Mouse (Mus musculus) forebrain, postnatal 0 days (tissue): ENCODE data around the gene Cmklr1. TPM values are rescaled to one million over a fixed set of nuclear protein-coding genes. Genes with fewer than 3 reads are reported as not detected.

Source experiments
- ATAC-seq: fragments of 200-750 bp; cut with Nextera tagmentation; 2 replicates; pipeline ENCODE4 v1.8.0; 2017; ENCODE audit warnings: mild to moderate bottlenecking, moderate library complexity
- DNase-seq: peaks from one replicate; pipeline ENCODE4 v3.0.0-alpha.2; 2015
- H3K27ac ChIP-seq: fragments of 300-500 bp; sonication (generic); 2 replicates; pipeline ENCODE4 v1.5.1; 2014; ENCODE audit warnings: low read depth, mild to moderate bottlenecking, antibody characterized with exemption, low read length, moderate library complexity, mixed read lengths
- H3K27me3 ChIP-seq: fragments of 300-500 bp; sonication (generic); 2 replicates; pipeline ENCODE4 v1.6.1; 2014; ENCODE audit warnings: mild to moderate bottlenecking, low read length, mixed read lengths; ENCODE audit not compliant: insufficient read depth
- H3K36me3 ChIP-seq: fragments of 300-500 bp; sonication (generic); 2 replicates; pipeline ENCODE4 v1.6.1; 2014; ENCODE audit warnings: mild to moderate bottlenecking, moderate library complexity; ENCODE audit not compliant: insufficient read depth
- H3K4me1 ChIP-seq: fragments of 300-500 bp; sonication (generic); 2 replicates; pipeline ENCODE4 v1.6.1; 2014; ENCODE audit warnings: antibody characterized with exemption; ENCODE audit not compliant: insufficient read depth
- H3K4me2 ChIP-seq: fragments of 300-500 bp; sonication (generic); 2 replicates; pipeline ENCODE4 v1.6.1; 2014; ENCODE audit warnings: low read depth, mild to moderate bottlenecking, moderate library complexity
- H3K4me3 ChIP-seq: fragments of 300-500 bp; sonication (generic); 2 replicates; pipeline ENCODE4 v1.5.1; 2014; ENCODE audit warnings: low read depth, low read length, mixed read lengths
- H3K9ac ChIP-seq: fragments of 300-500 bp; sonication (generic); 2 replicates; pipeline ENCODE4 v1.6.1; 2014; ENCODE audit warnings: mild to moderate bottlenecking
- H3K9me3 ChIP-seq: fragments of 300-500 bp; sonication (generic); 2 replicates; pipeline ENCODE4 v1.6.1; 2016; ENCODE audit warnings: low read length
- CTCF ChIP-seq: sonication (generic); IDR thresholded peaks from 2 replicates; pipeline ENCODE4 v1.5.1; 2016; ENCODE audit warnings: antibody characterized with exemption, control low read depth, low read depth
- WGBS: fragments of 180-500 bp; shearing (Covaris S2); extraction: QIAGEN DNeasy Blood & Tissue Kit; methylation state at CpG from one replicate; pipeline ENCODE4 v1.1.7; 2014; 5-methylcytosine and 5-hydroxymethylcytosine counted together
- polyA plus RNA-seq: library from polyadenylated mRNA; unstranded; fragments of >200 nt; fragmentation: Nextera tagmentation; extraction: Ambion mirVana; gene quantifications from 2 replicates; pipeline ENCODE4 v1.2.1, GENCODE M21; 2015
- total RNA-seq: library from RNA; depleted of rRNA; stranded (reverse); fragments of >200 nt; gene quantifications from 2 replicates; pipeline ENCODE4 v1.2.3, GENCODE M21; 2014

Gene Cmklr1
- total and polyA plus RNA-seq, 2 experiments from 2014 or later = 1.4 to 2.7 TPM

DNA sequence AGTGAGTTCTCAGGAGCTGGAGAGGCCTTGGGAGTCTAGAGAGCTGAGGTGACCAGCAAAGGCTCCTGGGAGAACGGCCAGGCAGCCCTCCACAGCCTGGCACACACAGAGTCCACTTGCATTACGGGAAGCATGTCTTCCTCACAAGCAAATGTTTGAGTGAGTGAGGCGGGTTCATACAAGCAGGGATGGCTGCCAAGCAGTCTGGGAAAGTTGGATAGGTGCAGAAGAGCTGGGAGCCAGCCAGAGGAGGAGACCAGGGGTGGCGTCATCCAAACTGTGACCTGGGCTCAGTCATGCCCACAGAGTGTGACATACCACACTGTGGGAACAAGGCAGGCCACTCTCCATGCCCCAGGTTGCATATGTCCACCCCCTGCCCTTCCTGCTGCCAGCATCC lies 25.2 kb downstream of the Cmklr1 start:
- Histone ChIP-seq H3K27me3 (no peaks in the 10 kb centered on the region), H3K4me2 (no peak overlapping the region), H3K27ac (no peak overlapping the region), H3K36me3 (no peaks in the 10 kb centered on the region), H3K9me3 (no peaks in the 10 kb centered on the region), H3K4me3 (no peak overlapping the region), H3K9ac (no peak overlapping the region), H3K4me1 (no peaks in the 10 kb centered on the region)
- 50% methylated on average over 4 of the region's 4 CpGs for WGBS
- ATAC-seq = no peak
- no peak for TF ChIP-seq CTCF
- no peak for DNase-seq

DNA sequence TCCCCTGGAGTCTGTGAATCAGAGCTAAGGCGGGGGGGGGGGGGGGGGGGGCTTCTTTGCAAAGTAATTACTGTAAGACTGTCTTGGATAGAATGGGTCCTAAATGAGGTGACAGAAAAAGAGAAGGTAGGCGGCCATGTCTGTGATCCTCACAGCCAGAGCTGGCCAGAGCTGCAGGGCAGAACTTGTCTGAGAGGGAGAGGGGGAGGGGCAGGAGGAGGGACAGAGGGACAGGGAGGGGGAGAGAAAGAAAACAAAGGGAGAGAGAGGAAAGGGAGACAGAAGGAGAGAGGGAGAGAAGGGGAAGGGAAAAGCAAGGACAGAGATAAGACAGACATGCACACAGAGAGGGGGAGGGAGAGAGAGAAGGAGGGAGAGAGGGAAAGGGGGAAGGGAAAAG lies 27.2 kb downstream of the Cmklr1 start:
- DNase-seq = no peak
- TF ChIP-seq CTCF = no peak
- Histone ChIP-seq H3K4me2 (no peak overlapping the region), H3K9ac (no peak overlapping the region), H3K36me3 (no peaks in the 10 kb centered on the region), H3K27ac (no peak overlapping the region), H3K27me3 (no peaks in the 10 kb centered on the region), H3K4me3 (no peak overlapping the region), H3K9me3 (no peaks in the 10 kb centered on the region), H3K4me1 (no peaks in the 10 kb centered on the region)
- 15% methylated on average over 2 of the region's 2 CpGs for WGBS
- no peak for ATAC-seq

DNA sequence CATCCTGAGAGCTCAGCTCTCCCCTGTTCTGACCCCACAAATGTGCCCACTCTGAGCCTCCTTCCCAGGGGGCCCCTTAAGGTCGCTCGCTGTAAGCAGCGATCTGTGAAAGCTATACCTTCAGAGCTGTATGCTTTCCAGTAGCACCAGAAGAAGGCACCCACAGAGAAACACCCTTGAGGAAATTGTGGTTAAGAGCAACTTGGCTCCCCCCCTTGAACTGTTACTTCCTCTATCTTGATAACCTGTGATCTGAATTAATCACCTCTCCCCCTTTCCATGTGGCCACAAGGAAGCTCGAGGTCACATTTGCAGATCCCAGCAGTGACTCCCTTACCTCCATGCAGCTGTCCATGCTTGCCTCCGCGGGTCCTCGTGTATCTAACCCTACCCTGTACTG lies 29.2 kb downstream of the Cmklr1 start:
- Histone ChIP-seq H3K27me3 (no peaks in the 10 kb centered on the region), H3K9ac (no peak overlapping the region), H3K4me1 (no peaks in the 10 kb centered on the region), H3K27ac (no peak overlapping the region), H3K36me3 (no peaks in the 10 kb centered on the region), H3K4me3 (no peak overlapping the region), H3K4me2 (no peak overlapping the region), H3K9me3 (no peaks in the 10 kb centered on the region)
- no peak for DNase-seq
- no peak for TF ChIP-seq CTCF
- 79% methylated on average over 7 of the region's 7 CpGs for whole genome bisulfite sequencing
- no peak for ATAC-seq

DNA sequence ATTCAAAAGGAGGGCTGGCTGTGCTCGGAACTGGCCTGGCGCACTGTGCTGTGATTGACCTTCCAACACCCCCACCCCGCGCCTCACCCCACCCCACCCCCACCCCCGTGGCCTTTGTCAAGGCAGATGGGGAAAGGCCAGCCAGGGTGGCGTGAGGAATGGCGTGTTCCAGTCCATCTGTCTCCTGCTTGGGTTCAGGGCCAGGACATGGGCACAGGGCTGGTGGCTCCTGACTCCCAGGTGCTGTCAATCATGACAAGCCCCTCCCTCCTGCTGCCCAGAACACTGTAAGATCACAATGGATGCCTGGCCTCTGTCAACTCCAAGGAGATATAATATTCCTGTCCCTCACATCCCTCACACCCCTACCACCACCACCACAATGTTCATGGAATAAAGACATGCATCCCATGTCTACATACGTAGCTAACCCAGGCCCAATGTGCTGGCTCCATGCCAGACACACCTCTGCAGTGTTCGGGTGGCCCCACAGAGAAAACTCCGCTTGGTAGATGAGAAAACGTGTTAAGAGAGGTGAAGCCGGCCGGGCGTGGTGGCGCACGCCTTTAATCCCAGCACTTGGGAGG lies 30.0 kb downstream of the Cmklr1 start:
- no peaks in the 10 kb centered on the region for H3K4me1 ChIP-seq
- no peak overlapping the region for H3K9ac ChIP-seq
- WGBS = 78% methylated on average over 16 of the region's 16 CpGs
- ATAC-seq = no peak
- TF ChIP-seq CTCF = no peak
- no peak overlapping the region for H3K4me3 ChIP-seq
- H3K9me3 ChIP-seq = no peaks in the 10 kb centered on the region
- DNase-seq = no peak
- H3K4me2 ChIP-seq = no peak overlapping the region
- H3K27ac ChIP-seq = no peak overlapping the region
- no peaks in the 10 kb centered on the region for H3K36me3 ChIP-seq
- no peaks in the 10 kb centered on the region for H3K27me3 ChIP-seq

DNA sequence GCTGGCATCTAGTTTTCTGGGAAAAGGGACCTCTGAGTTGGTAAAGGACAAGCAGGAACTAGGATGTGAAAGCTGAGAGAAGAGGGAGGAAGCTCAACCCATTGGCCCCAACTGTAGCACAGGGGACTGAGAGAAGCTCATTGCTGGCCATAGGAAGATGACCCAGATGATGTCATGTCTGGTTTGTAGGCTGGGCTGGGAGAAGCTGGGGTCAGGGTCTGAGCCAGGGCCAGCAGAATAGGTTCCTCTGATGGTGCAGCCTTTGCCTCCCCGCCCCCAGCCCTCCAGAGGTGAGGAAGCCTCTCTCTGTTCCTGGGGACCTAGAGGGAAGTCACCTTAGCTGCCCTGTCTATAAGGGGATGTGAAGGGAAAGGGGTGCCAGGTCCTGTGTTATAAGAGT lies 31.1 kb downstream of the Cmklr1 start:
- WGBS = 70% methylated on average over 1 of the region's 1 CpGs
- Histone ChIP-seq H3K27me3 (no peaks in the 10 kb centered on the region), H3K9me3 (no peaks in the 10 kb centered on the region), H3K9ac (no peak overlapping the region), H3K27ac (no peak overlapping the region), H3K4me1 (no peaks in the 10 kb centered on the region), H3K4me2 (no peak overlapping the region), H3K4me3 (no peak overlapping the region), H3K36me3 (no peaks in the 10 kb centered on the region)
- TF ChIP-seq CTCF = no peak
- ATAC-seq = no peak
- DNase-seq = no peak

DNA sequence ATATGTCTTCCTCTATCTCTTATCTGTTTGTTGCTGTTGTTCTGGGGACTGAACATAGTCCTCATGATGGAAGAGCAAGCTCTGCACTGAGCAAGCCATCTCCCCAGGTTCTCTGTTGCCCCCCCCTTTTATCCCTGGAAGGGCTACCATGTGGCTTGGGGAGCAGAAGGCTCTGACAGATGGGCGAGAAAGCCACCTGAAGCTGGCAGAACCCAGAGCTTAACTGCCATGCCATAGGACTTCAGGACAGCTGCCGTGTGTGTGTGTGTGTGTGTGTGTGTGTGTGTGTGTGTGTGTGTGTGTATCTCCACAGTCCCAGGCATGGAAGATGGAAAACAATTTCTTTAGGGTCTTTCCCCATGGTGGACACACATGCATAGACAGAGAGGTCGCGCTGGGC lies 31.5 kb downstream of the Cmklr1 start:
- H3K4me3 ChIP-seq = no peak overlapping the region
- no peaks in the 10 kb centered on the region for H3K9me3 ChIP-seq
- H3K27ac ChIP-seq = no peak overlapping the region
- DNase-seq (no peak), ATAC-seq (no peak)
- H3K9ac ChIP-seq = no peak overlapping the region
- H3K4me2 ChIP-seq = no peak overlapping the region
- no peak for TF ChIP-seq CTCF
- H3K36me3 ChIP-seq = no peaks in the 10 kb centered on the region
- 76% methylated on average over 4 of the region's 4 CpGs for WGBS
- H3K4me1 ChIP-seq = no peaks in the 10 kb centered on the region
- no peaks in the 10 kb centered on the region for H3K27me3 ChIP-seq

DNA sequence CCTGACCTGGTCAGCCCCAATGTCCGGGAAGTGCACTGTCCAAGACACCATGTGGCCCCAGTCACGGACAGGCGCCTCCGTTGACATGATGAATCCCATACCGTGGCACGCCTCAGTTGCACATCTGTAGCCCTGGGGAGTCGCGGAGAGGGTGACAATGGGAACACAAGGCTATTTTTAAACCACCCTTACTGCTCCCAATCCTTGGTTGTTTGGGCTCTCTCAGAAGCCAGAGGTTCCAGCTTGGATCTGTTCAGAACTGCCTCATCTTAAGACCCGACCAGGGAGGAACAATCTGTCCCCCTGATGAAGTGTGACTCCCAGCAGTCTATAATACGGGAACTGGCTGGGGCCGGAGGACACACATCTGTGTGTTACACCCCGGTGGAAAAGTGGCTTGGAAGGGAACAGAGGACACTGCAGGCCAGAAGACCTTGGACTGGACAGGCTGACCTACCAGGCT lies 38.4 kb downstream of the Cmklr1 start:
- ATAC-seq (no peak), DNase-seq (no peak)
- H3K27me3 ChIP-seq = no peaks in the 10 kb centered on the region
- H3K4me3 ChIP-seq = no peak overlapping the region
- H3K4me1 ChIP-seq = 0 out of 2 replicates have a peak, but pooled peaks cover 3% of the 10 kb centered on the region
- WGBS = 85% methylated on average over 12 of the region's 12 CpGs
- H3K9me3 ChIP-seq = no peaks in the 10 kb centered on the region
- no peak overlapping the region for H3K4me2 ChIP-seq
- no peak overlapping the region for H3K9ac ChIP-seq
- no peak overlapping the region for H3K27ac ChIP-seq
- no peak for TF ChIP-seq CTCF
- no peaks in the 10 kb centered on the region for H3K36me3 ChIP-seq
